Mouse (Mus musculus) bone marrow, adult 2 months (tissue): ENCODE results near the gene Itpkc.

Source experiments
- CTCF ChIP-seq: fragments of 200-500 bp; IDR thresholded peaks from 2 replicates; pipeline ENCODE4 v1.5.1; 2011; ENCODE audit warnings: low read length, control low read depth; ENCODE audit not compliant: control insufficient read depth, insufficient read depth
- POLR2A ChIP-seq: fragments of 200-500 bp; IDR thresholded peaks from 2 replicates; pipeline ENCODE4 v1.6.1; 2011; ENCODE audit warnings: low read depth, mild to moderate bottlenecking, control low read depth, low read length, borderline replicate concordance; ENCODE audit not compliant: control insufficient read depth

- no peak for TF ChIP-seq CTCF
- TF ChIP-seq POLR2A = no peak
Observed at GRCm38 (mm10) chr7:27162780-27163449, 65.5 kb downstream of the Itpkc start.
